Mouse (Mus musculus) macrophage (primary cell): ENCODE results near the gene Hmgxb4. TPM values are rescaled to one million over a fixed set of nuclear protein-coding genes. Genes with fewer than 3 reads are reported as not detected.

Source experiments
- H3K27ac ChIP-seq: fragments of 350-480 bp; formaldehyde crosslinking; 2 replicates; pipeline ENCODE4 v1.9.0; 2021
- H3K36me3 ChIP-seq: fragments of 350-480 bp; formaldehyde crosslinking; 2 replicates; pipeline ENCODE4 v1.9.0; 2021; ENCODE audit errors: inconsistent target
- H3K4me3 ChIP-seq: fragments of 350-480 bp; formaldehyde crosslinking; 2 replicates; pipeline ENCODE4 v1.9.0; 2021; ENCODE audit errors: inconsistent target
- H3K79me2 ChIP-seq: fragments of 350-480 bp; formaldehyde crosslinking; 2 replicates; pipeline ENCODE4 v1.9.0; 2021; ENCODE audit errors: inconsistent target
- WGBS: methylation state at CpG from one replicate; pipeline ENCODE4 v1.1.7; 2026; ENCODE audit warnings: inconsistent platforms; ENCODE audit not compliant: missing documents; 5-methylcytosine and 5-hydroxymethylcytosine counted together
- polyA plus RNA-seq: library from polyadenylated mRNA; stranded (reverse); fragments of 250-400 nt; gene quantifications from 3 replicates; pipeline ENCODE4 v1.2.4, GENCODE M21; 2018; ENCODE audit warnings: inconsistent platforms

Hmgxb4 gene
- polyA plus RNA-seq, 1 experiment from 2014 or later, result 22.5 TPM

DNA sequence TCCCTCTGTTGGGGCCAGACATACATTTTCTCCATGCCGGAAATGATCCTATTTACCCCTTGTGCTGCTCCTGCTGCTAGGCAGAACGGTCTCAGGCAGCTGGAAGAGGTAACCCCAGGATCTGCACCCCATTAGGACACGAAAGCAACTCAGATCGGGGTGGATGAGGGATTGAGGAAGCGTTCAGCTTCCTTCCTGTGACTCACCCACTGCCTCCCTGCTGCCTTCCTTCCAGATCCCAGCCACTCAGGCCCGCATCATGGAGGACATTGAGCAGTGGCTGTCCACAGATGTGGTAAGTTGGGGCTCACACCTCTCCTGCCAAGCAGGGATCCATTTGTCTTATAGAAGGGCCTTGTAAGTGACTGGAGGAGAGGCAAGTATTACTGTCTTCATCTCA lies 74.1 kb downstream of the Hmgxb4 start:
- peaks cover 19% of the 10 kb centered on the region; the same call in 1 of the 2 replicates for H3K36me3 ChIP-seq
- peak overlapping the region; percentile 86 for H3K27ac ChIP-seq
- H3K4me3 ChIP-seq, result peak overlapping the region; percentile 24
- 19% methylated on average over 6 of the region's 6 CpGs for WGBS
- H3K79me2 ChIP-seq, result peaks cover 7% of the 10 kb centered on the region

- WGBS, result 80% methylated on average over 1 of the region's 1 CpGs
- H3K79me2 ChIP-seq, result peaks cover 7% of the 10 kb centered on the region
- no peak overlapping the region for H3K4me3 ChIP-seq
- 0 out of 2 replicates have a peak overlapping the region, but pooled peaks have one; percentile 12 for H3K27ac ChIP-seq
- H3K36me3 ChIP-seq, result peaks cover 8% of the 10 kb centered on the region; the same call in 1 of the 2 replicates
These were observed 77.1 kb downstream of the Hmgxb4 start for GRCm38 (mm10) chr8:75070297-75070696.

GRCm38 (mm10) chr8:75071627-75072346 lies 78.6 kb downstream of the Hmgxb4 start:
- Histone ChIP-seq H3K36me3 (no peaks in the 10 kb centered on the region), H3K27ac (no peak overlapping the region), H3K79me2 (peaks cover 7% of the 10 kb centered on the region), H3K4me3 (no peak overlapping the region)
- WGBS, result 32% methylated on average over 4 of the region's 4 CpGs

GRCm38 (mm10) chr8:75074876-75075275 lies 81.7 kb downstream of the Hmgxb4 start:
- Histone ChIP-seq H3K79me2 (no peaks in the 10 kb centered on the region), H3K4me3 (no peak overlapping the region), H3K27ac (no peak overlapping the region), H3K36me3 (no peaks in the 10 kb centered on the region)
- 100% methylated on average over 1 of the region's 1 CpGs for WGBS

DNA sequence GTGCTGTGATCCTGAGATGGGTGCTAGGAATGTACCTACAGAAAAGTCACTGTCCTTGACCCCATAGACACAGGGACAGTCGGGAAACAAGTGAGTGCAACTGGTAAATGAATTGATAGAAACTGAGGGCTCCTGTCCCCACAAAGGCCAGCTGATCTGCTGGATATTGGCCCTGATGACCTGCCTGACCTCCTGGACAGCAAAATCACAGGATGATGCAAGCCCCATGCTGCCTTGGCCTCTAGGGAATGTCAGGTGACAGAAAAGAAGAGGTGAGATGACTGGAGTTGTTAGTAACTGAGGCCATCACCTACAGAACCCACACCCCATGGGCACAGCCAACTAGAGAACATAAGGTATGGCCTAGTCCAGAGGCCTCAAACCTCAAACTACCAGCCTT lies 85.1 kb downstream of the Hmgxb4 start:
- no peaks in the 10 kb centered on the region for H3K36me3 ChIP-seq
- H3K79me2 ChIP-seq, result no peaks in the 10 kb centered on the region
- H3K4me3 ChIP-seq, result no peak overlapping the region
- H3K27ac ChIP-seq, result no peak overlapping the region
- 100% methylated on average over 1 of the region's 1 CpGs for WGBS

- no peaks in the 10 kb centered on the region for H3K79me2 ChIP-seq
- 97% methylated on average over 9 of the region's 9 CpGs for WGBS
- H3K4me3 ChIP-seq, result no peak overlapping the region
- H3K27ac ChIP-seq, result no peak overlapping the region
- no peaks in the 10 kb centered on the region for H3K36me3 ChIP-seq
These were observed 85.7 kb downstream of the Hmgxb4 start for GRCm38 (mm10) chr8:75078851-75079250.

Other genes with a start within 250 kb of the Hmgxb4 start
- gene Isx, start 120.2 kb upstream of the Hmgxb4 start, polyA plus RNA-seq, result not detected in 3 replicates
- 56.0 to 178 TPM (median 76.1 TPM) in 3 replicates for gene Tom1, start 40.3 kb downstream of the Hmgxb4 start, polyA plus RNA-seq
- 364 to 915 TPM (median 701 TPM) in 3 replicates for gene Hmox1, start 100.3 kb downstream of the Hmgxb4 start, polyA plus RNA-seq
- 3.7 to 96.0 TPM (median 25.7 TPM) in 3 replicates for gene Mcm5, start 116.2 kb downstream of the Hmgxb4 start, polyA plus RNA-seq
- 0.11 to 0.14 TPM in 2 of 3 replicates, not detected in the other for gene Rasd2, start 220.6 kb downstream of the Hmgxb4 start, polyA plus RNA-seq